Mouse (Mus musculus): Measurements from ENCODE around the gene Smco2. TPM values are rescaled to one million over a fixed set of nuclear protein-coding genes. Genes with fewer than 3 reads are reported as not detected.
"Not testable (repeated sequence)": the region's sequence is repeated elsewhere in the genome, so short reads cannot be mapped to it uniquely, and the experiment has no call there.

Gene Smco2
- polyA plus RNA-seq, 1 experiment from 2014 or later = not detected

- no peaks in the 10 kb centered on the region for H3K27me3 ChIP-seq
- TF ChIP-seq CTCF (IDR thresholded peaks at IDR 0.05) = no peak
- in situ Hi-C loops (cut with MboI; ENCODE audit: low pct_unique_long_range_greater_than_20kb) = no loop called here
- ChIA-PET POLR2A (interaction anchor here (0.5 kb wide), 1 partner anchor 1103 kb away, joined by 3 read pairs; no protein-coding TSS in a partner anchor), CTCF (interaction anchor here (1.0 kb wide), 1 partner anchor 16 kb away, joined by 3 read pairs; no protein-coding TSS in a partner anchor)
- DNase-seq (ENCODE audit: low read depth, low spot score) (no peak), ATAC-seq (no peak)
Observed at GRCm38 (mm10) chr6:146851916-146852315, 2.0 kb downstream of the Smco2 start.

- no peak for TF ChIP-seq CTCF (IDR thresholded peaks at IDR 0.05)
- CTCF ChIA-PET = interaction anchor here (1.0 kb wide), 1 partner anchor 15 kb away, joined by 3 read pairs; no protein-coding TSS in a partner anchor
- in situ Hi-C loops (cut with MboI; ENCODE audit: low pct_unique_long_range_greater_than_20kb) = no loop called here
- POLR2A ChIA-PET = no interaction called here
- no peaks in the 10 kb centered on the region for H3K27me3 ChIP-seq
- ATAC-seq (no peak), DNase-seq (ENCODE audit: low read depth, low spot score) (no peak)
Observed at GRCm38 (mm10) chr6:146852739-146853138, 2.8 kb downstream of the Smco2 start.

GRCm38 (mm10) chr6:146855185-146855584 lies 5.3 kb downstream of the Smco2 start:
- H3K27me3 ChIP-seq = no peaks in the 10 kb centered on the region
- POLR2A ChIA-PET = no interaction called here
- DNase-seq (ENCODE audit: low read depth, low spot score) (no peak), ATAC-seq (no peak)
- CTCF ChIA-PET = no interaction called here
- in situ Hi-C loops (cut with MboI; ENCODE audit: low pct_unique_long_range_greater_than_20kb) = no loop called here
- TF ChIP-seq CTCF (IDR thresholded peaks at IDR 0.05) = no peak

- ChIA-PET CTCF (no interaction called here), POLR2A (no interaction called here)
- ATAC-seq (no peak), DNase-seq (ENCODE audit: low read depth, low spot score) (no peak)
- TF ChIP-seq CTCF (IDR thresholded peaks at IDR 0.05) = no peak
- in situ Hi-C loops (cut with MboI; ENCODE audit: low pct_unique_long_range_greater_than_20kb) = no loop called here
- H3K27me3 ChIP-seq = no peaks in the 10 kb centered on the region
Observed at GRCm38 (mm10) chr6:146857386-146857785, 7.5 kb downstream of the Smco2 start.

- no peaks in the 10 kb centered on the region for H3K27me3 ChIP-seq
- ChIA-PET CTCF (interaction anchor here (1.6 kb wide), 1 partner anchor 12 kb away, joined by 5 read pairs; no protein-coding TSS in a partner anchor), POLR2A (no interaction called here)
- in situ Hi-C loops (cut with MboI; ENCODE audit: low pct_unique_long_range_greater_than_20kb) = no loop called here
- TF ChIP-seq CTCF (IDR thresholded peaks at IDR 0.05) = no peak
- DNase-seq (ENCODE audit: low read depth, low spot score) = no peak
- ATAC-seq = no peak
Observed at GRCm38 (mm10) chr6:146863154-146863553, 13.2 kb downstream of the Smco2 start.

- H3K27me3 ChIP-seq; in situ Hi-C loops (cut with MboI; ENCODE audit: low pct_unique_long_range_greater_than_20kb); DNase-seq (ENCODE audit: low read depth, low spot score); ATAC-seq; POLR2A ChIA-PET: not testable (repeated sequence)
- CTCF ChIA-PET = interaction anchor here (1.1 to 1.6 kb wide), 3 partner anchors 10 to 103 kb away, joined by 3 to 5 read pairs (median 3); no protein-coding TSS in a partner anchor
Observed at GRCm38 (mm10) chr6:146864370-146864769, 14.5 kb downstream of the Smco2 start.

- ChIA-PET CTCF (interaction anchor here (0.8 to 1.5 kb wide), 3 partner anchors 21 to 102 kb away, joined by 3 read pairs; no protein-coding TSS in a partner anchor), POLR2A (no interaction called here)
- DNase-seq (ENCODE audit: low read depth, low spot score) (no peak), ATAC-seq (no peak)
- H3K27me3 ChIP-seq = no peaks in the 10 kb centered on the region
- in situ Hi-C loops (cut with MboI; ENCODE audit: low pct_unique_long_range_greater_than_20kb) = no loop called here
- TF ChIP-seq CTCF (IDR thresholded peaks at IDR 0.05) = peak; percentile 73
Observed at GRCm38 (mm10) chr6:146865701-146866100, 15.8 kb downstream of the Smco2 start.

GRCm38 (mm10) chr6:146871975-146872374 lies 22.1 kb downstream of the Smco2 start:
- ATAC-seq (no peak), DNase-seq (ENCODE audit: low read depth, low spot score) (no peak)
- TF ChIP-seq CTCF (IDR thresholded peaks at IDR 0.05) = no peak
- no peaks in the 10 kb centered on the region for H3K27me3 ChIP-seq
- in situ Hi-C loops (cut with MboI; ENCODE audit: low pct_unique_long_range_greater_than_20kb) = loop anchor here (5.0 kb wide), 1 partner anchor 35 kb away; no protein-coding TSS in a partner anchor
- CTCF ChIA-PET = interaction anchor here (1.5 to 1.9 kb wide), 3 partner anchors 26 to 107 kb away, joined by 3 to 4 read pairs (median 3); no protein-coding TSS in a partner anchor
- POLR2A ChIA-PET = no interaction called here

- DNase-seq (ENCODE audit: low read depth, low spot score) (no peak), ATAC-seq (no peak)
- in situ Hi-C loops (cut with MboI; ENCODE audit: low pct_unique_long_range_greater_than_20kb) = loop anchor here (5.0 kb wide), 1 partner anchor 37 kb away; no protein-coding TSS in a partner anchor
- H3K27me3 ChIP-seq = no peaks in the 10 kb centered on the region
- CTCF ChIA-PET = interaction anchor here (0.9 to 2.8 kb wide), 6 partner anchors 11 to 120 kb away, joined by 3 to 7 read pairs (median 4); no protein-coding TSS in a partner anchor
- TF ChIP-seq CTCF (IDR thresholded peaks at IDR 0.05) = no peak
- POLR2A ChIA-PET = interaction anchor here (1.2 kb wide), 1 partner anchor 14 kb away, joined by 3 read pairs; the partner anchor contains the start of gene Ppfibp1
Observed at GRCm38 (mm10) chr6:146874415-146874814, 24.5 kb downstream of the Smco2 start.

GRCm38 (mm10) chr6:146876820-146877219 lies 26.9 kb downstream of the Smco2 start:
- no peak for ATAC-seq
- CTCF ChIA-PET = no interaction called here
- no peak for DNase-seq (ENCODE audit: low read depth, low spot score)
- TF ChIP-seq CTCF (IDR thresholded peaks at IDR 0.05) = peak; percentile 55
- POLR2A ChIA-PET = no interaction called here
- in situ Hi-C loops (cut with MboI; ENCODE audit: low pct_unique_long_range_greater_than_20kb) = no loop called here
- no peaks in the 10 kb centered on the region for H3K27me3 ChIP-seq

- TF ChIP-seq CTCF (IDR thresholded peaks at IDR 0.05) = no peak
- ChIA-PET POLR2A (no interaction called here), CTCF (interaction anchor here (1.0 kb wide), 1 partner anchor 10 kb away, joined by 3 read pairs; the partner anchor contains the start of gene Ppfibp1)
- DNase-seq (ENCODE audit: low read depth, low spot score) (no peak), ATAC-seq (no peak)
- no peaks in the 10 kb centered on the region for H3K27me3 ChIP-seq
- in situ Hi-C loops (cut with MboI; ENCODE audit: low pct_unique_long_range_greater_than_20kb) = no loop called here
Observed at GRCm38 (mm10) chr6:146877425-146878045, 27.6 kb downstream of the Smco2 start.
